Mouse (Mus musculus) small intestine, adult 2 months (tissue): ENCODE measurements at regions not wholly inside any gene's neighbourhood (a gene's known extent, or its start where the extent isn't known, plus 50 kb on each side); places are given as distances from the start of the nearest gene placed in this dataset.

Experiments used
- H3K27ac ChIP-seq: fragments of 200-500 bp; 2 replicates; pipeline ENCODE4 v1.5.1; 2012; ENCODE audit warnings: low read depth, low read length, control low read depth, inconsistent platforms; ENCODE audit not compliant: insufficient read depth
- H3K27me3 ChIP-seq: fragments of 200-500 bp; 2 replicates; pipeline ENCODE4 v1.6.1; 2012; ENCODE audit warnings: mild to moderate bottlenecking, moderate library complexity, low read length, inconsistent platforms; ENCODE audit not compliant: control insufficient read depth, insufficient read depth
- H3K36me3 ChIP-seq: fragments of 200-500 bp; 2 replicates; pipeline ENCODE4 v1.6.1; 2012; ENCODE audit warnings: mild to moderate bottlenecking, low read length, control low read depth, inconsistent platforms; ENCODE audit not compliant: control insufficient read depth, insufficient read depth
- H3K4me1 ChIP-seq: fragments of 200-500 bp; 2 replicates; pipeline ENCODE4 v1.6.1; 2012; ENCODE audit warnings: low read length, inconsistent platforms, mixed read lengths; ENCODE audit not compliant: control insufficient read depth, insufficient read depth, insufficient read length
- H3K4me3 ChIP-seq: fragments of 200-500 bp; 2 replicates; pipeline ENCODE4 v1.5.1; 2012; ENCODE audit warnings: low read depth, mild to moderate bottlenecking, control low read depth, inconsistent platforms, low read length, moderate library complexity
- CTCF ChIP-seq: fragments of 200-500 bp; IDR thresholded peaks from 2 replicates; pipeline ENCODE4 v1.5.1; 2012; ENCODE audit warnings: low read depth, mild to moderate bottlenecking, control low read depth, inconsistent platforms, low read length, moderate library complexity, mixed read lengths; ENCODE audit not compliant: insufficient replicate concordance, insufficient read length; ENCODE audit errors: extremely low read depth
- POLR2A ChIP-seq: fragments of 200-500 bp; IDR thresholded peaks from 2 replicates; pipeline ENCODE4 v1.6.1; 2012; ENCODE audit warnings: low read depth, mild to moderate bottlenecking, control low read depth, inconsistent platforms, low read length, moderate library complexity
- WGBS: fragments of 180-500 bp; shearing (Covaris S2); methylation state at CpG from one replicate; pipeline ENCODE4 v1.1.7; 2018; 5-methylcytosine and 5-hydroxymethylcytosine counted together

GRCm38 (mm10) chr16:44616376-44616775 lies 57.7 kb upstream of the Boc start:
- no peak overlapping the region for H3K27ac ChIP-seq
- TF ChIP-seq POLR2A (no peak), CTCF (no peak)
- WGBS, result 53% methylated on average over 5 of the region's 5 CpGs
- no peaks in the 10 kb centered on the region for H3K36me3 ChIP-seq
- no peaks in the 10 kb centered on the region for H3K4me1 ChIP-seq
- no peak overlapping the region for H3K4me3 ChIP-seq
- H3K27me3 ChIP-seq, result no peaks in the 10 kb centered on the region

GRCm38 (mm10) chr16:44615878-44616206 lies 57.1 kb upstream of the Boc start:
- Histone ChIP-seq H3K27me3 (no peaks in the 10 kb centered on the region), H3K36me3 (no peaks in the 10 kb centered on the region), H3K4me3 (no peak overlapping the region), H3K27ac (no peak overlapping the region), H3K4me1 (no peaks in the 10 kb centered on the region)
- 29% methylated on average over 3 of the region's 3 CpGs for WGBS
- TF ChIP-seq POLR2A, result no peak

- TF ChIP-seq POLR2A, result no peak
- WGBS, result 52% methylated on average over 9 of the region's 9 CpGs
- Histone ChIP-seq H3K27me3 (no peaks in the 10 kb centered on the region), H3K4me1 (no peaks in the 10 kb centered on the region), H3K27ac (no peak overlapping the region), H3K36me3 (no peaks in the 10 kb centered on the region), H3K4me3 (no peak overlapping the region)
These were observed 56.6 kb upstream of the Boc start for GRCm38 (mm10) chr16:44615172-44615877.

- no peak overlapping the region for H3K4me3 ChIP-seq
- H3K27me3 ChIP-seq, result no peaks in the 10 kb centered on the region
- H3K4me1 ChIP-seq, result no peaks in the 10 kb centered on the region
- TF ChIP-seq CTCF (no peak), POLR2A (no peak)
- H3K36me3 ChIP-seq, result no peaks in the 10 kb centered on the region
- H3K27ac ChIP-seq, result no peak overlapping the region
- 94% methylated on average over 5 of the region's 5 CpGs for WGBS
These were observed 55.5 kb upstream of the Boc start for GRCm38 (mm10) chr16:44614235-44614634.

GRCm38 (mm10) chr16:44612676-44613075 lies 54.0 kb upstream of the Boc start:
- no peaks in the 10 kb centered on the region for H3K27me3 ChIP-seq
- H3K4me3 ChIP-seq, result no peak overlapping the region
- H3K36me3 ChIP-seq, result no peaks in the 10 kb centered on the region
- WGBS, result 82% methylated on average over 5 of the region's 5 CpGs
- no peak overlapping the region for H3K27ac ChIP-seq
- TF ChIP-seq CTCF (no peak), POLR2A (no peak)
- no peaks in the 10 kb centered on the region for H3K4me1 ChIP-seq

- no peak overlapping the region for H3K4me3 ChIP-seq
- 84% methylated on average over 6 of the region's 6 CpGs for WGBS
- H3K27me3 ChIP-seq, result no peaks in the 10 kb centered on the region
- H3K4me1 ChIP-seq, result no peaks in the 10 kb centered on the region
- no peaks in the 10 kb centered on the region for H3K36me3 ChIP-seq
- TF ChIP-seq POLR2A (no peak), CTCF (no peak)
- no peak overlapping the region for H3K27ac ChIP-seq
These were observed 52.8 kb upstream of the Boc start for GRCm38 (mm10) chr16:44611525-44611924.

- H3K4me3 ChIP-seq, result no peak overlapping the region
These were observed 49.9 kb upstream of the Boc start for GRCm38 (mm10) chr16:44608586-44608985.

More at GRCm38 (mm10) chr16:44608586-44608985, 49.9 kb upstream of the Boc start:
- no peaks in the 10 kb centered on the region for H3K27me3 ChIP-seq
- H3K36me3 ChIP-seq, result no peaks in the 10 kb centered on the region
- no peaks in the 10 kb centered on the region for H3K4me1 ChIP-seq
- H3K27ac ChIP-seq, result no peak overlapping the region
- 95% methylated on average over 1 of the region's 1 CpGs for WGBS
- TF ChIP-seq POLR2A (no peak), CTCF (no peak)
